Mouse (Mus musculus) C2C12 (cell line): ENCODE data around the gene Myh6.

ENCODE experiments used
- CEBPB ChIP-seq: IDR thresholded peaks from one replicate; pipeline ENCODE4 v1.6.1; 2011; ENCODE audit warnings: low read depth, mild to moderate bottlenecking, control low read depth, moderate library complexity
- CTCF ChIP-seq: IDR thresholded peaks from one replicate; pipeline ENCODE4 v1.5.1; 2011; ENCODE audit not compliant: control insufficient read depth, insufficient read depth, insufficient read length
- FOSL1 ChIP-seq: IDR thresholded peaks from one replicate; pipeline ENCODE4 v1.8.0; 2011; ENCODE audit warnings: mild to moderate bottlenecking, low read length; ENCODE audit not compliant: poor library complexity, insufficient read depth, severe bottlenecking
- MYOD1 ChIP-seq: IDR thresholded peaks from one replicate; pipeline ENCODE4 v1.6.1; 2011; ENCODE audit warnings: low read depth; ENCODE audit not compliant: control insufficient read depth, insufficient read length
- USF1 ChIP-seq: IDR thresholded peaks from one replicate; pipeline ENCODE4 v1.6.1; 2011; ENCODE audit warnings: low read depth, mild to moderate bottlenecking, control low read depth, moderate library complexity

DNA sequence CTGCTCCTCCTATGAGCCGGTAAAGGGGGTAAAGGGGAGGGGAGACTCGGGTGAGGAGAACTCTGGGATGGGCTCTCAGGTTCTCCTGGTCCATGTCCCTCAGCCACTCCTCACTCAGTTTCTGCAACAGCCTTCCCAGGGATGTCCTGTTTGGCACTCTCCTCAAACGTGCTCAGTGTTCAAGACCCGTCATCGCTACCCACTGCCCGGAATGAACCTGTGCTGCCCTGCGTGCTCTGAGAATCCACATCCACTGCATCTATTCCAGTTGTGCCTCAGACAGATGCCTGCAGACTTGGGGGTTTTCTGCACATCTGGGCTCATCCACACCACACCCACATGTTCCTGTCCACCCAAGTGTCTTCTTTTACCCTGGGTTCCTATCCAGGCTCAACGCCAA is 24.2 kb downstream of the Myh6 start:
- TF ChIP-seq CTCF (no peak), CEBPB (no peak), USF1 (no peak), MYOD1 (no peak), FOSL1 (no peak)
